Mouse (Mus musculus): Measurements from ENCODE around the gene Slc10a1.

The Slc10a1 gene

GRCm38 (mm10) chr12:80968605-80969004, at the start of gene Slc10a1:
Gene Slc10a1 (minus strand): TSS chr12:80968705.
- WGBS: 88% methylated on average over 5 of the region's 5 CpGs

DNA sequence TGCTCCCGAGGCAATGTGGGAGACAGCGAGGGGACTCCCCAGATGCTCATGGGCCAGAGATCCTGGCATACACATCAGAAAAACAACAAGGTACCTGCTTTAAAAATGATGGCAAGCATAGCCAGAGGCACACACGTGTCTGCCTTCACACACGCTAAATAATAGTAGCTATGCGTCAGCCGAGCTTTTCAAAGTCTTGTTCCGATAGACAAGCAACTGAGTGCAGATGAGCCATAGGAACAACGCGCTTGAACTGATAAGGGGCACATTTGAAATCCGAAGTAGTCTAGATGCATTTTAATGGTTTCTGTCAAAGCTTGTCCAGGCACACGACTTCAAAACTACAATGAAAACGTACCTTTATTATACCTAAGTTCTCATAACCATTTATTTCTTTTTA, 49.1 kb upstream of the Slc10a1 start:
- 95% methylated on average over 12 of the region's 12 CpGs for WGBS

- 86% methylated on average over 11 of the region's 11 CpGs for WGBS
Observed at GRCm38 (mm10) chr12:81013496-81013895, 45.0 kb upstream of the Slc10a1 start.

DNA sequence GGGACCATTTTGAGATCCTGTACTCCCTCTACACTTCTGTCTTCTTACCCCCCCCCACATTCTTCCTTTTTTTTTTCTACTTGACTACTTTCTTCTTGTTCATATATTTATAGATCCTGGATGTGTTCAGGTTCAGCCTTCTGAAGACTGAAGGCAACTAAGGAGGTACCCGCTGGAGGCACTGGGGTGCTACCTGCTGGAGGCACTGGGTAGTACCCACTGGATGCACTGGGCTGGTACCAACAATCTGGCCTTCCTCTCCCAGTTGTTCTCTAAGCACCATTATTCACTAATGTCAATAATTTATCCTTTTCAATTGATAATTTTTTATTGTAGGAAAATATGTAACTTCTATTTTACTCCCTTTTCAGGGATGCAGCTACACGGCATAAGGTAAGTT, 43.5 kb upstream of the Slc10a1 start:
- WGBS: 93% methylated on average over 2 of the region's 2 CpGs

- WGBS: 20% methylated on average over 3 of the region's 3 CpGs
Observed at GRCm38 (mm10) chr12:81009813-81010212, 41.3 kb upstream of the Slc10a1 start.

- WGBS: 42% methylated on average over 13 of the region's 13 CpGs
Observed at GRCm38 (mm10) chr12:81002841-81003635, 34.5 kb upstream of the Slc10a1 start.

DNA sequence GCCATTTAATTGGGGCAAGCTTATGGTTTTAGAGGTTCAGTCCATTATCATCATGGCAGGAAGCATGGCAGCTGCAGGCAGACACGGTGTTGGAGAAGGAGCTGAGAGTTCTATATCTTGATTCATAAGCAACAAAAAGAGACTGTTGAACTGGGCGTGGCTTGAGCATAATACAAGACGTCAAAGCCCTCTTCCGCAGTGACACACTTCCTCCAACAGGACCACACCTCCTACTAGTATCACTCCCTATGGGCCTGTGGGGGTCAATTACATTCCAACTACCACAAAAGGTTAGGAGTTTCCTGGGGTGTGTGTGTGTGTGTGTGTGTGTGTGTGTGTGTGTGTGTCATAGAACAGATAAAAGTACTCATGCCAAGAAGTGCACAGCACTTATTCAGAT, 32.4 kb upstream of the Slc10a1 start:
- WGBS: 80% methylated on average over 4 of the region's 4 CpGs

GRCm38 (mm10) chr12:80998528-80999221, 30.2 kb upstream of the Slc10a1 start:
- 7% methylated on average over 33 of the region's 33 CpGs for WGBS

DNA sequence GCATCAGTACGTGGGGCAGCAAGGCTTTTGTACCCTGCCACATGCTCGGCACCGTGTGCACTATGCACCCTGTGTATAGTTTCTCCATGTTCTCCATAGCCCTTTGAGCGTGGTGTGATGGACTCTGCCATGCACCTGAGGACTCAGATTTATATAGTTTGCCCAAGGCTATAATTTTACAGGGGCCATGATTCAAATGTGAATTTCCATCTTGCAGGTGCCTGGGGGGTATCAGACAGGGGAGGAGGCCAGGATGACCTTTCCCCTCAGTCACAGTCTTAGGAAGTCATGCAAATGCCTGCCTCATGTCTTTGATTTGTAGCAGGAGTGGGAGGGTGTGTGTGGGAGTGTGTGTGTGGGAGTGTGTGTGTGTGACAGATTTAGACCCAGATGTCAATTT, 29.1 kb upstream of the Slc10a1 start:
- WGBS: 89% methylated on average over 4 of the region's 4 CpGs

GRCm38 (mm10) chr12:80995326-80995725, 26.8 kb upstream of the Slc10a1 start:
- WGBS: 90% methylated on average over 4 of the region's 4 CpGs

- WGBS: 91% methylated on average over 1 of the region's 1 CpGs
Observed at GRCm38 (mm10) chr12:80993773-80994172, 25.3 kb upstream of the Slc10a1 start.

DNA sequence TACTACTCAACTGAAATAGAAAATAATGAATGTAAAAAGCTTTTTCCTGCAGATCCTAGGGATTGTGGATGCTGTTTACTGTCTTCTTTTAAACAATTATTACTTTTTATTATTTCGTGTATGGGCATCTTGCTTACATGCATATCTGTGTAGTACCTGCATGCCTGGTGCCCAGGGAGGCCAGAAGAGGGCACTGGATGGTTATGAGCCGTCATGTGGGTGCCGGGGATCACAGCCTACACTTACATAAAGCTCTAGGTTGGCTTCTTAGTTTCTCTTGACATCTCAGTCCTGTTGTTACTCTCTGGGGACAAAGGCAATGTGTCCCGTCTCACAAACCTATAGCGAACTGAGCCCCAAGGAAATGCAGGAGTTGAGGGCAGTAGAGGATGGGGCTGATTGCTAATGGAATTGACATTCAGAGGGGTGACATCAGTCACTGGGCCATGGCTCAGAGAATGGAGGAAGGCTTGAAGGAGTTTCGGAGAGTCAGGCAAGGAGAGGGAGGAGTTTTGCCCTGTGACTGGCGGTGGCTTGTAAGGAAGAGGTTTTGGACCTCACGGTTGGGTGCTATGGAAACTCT, 24.1 kb upstream of the Slc10a1 start:
- 82% methylated on average over 8 of the region's 8 CpGs for WGBS

DNA sequence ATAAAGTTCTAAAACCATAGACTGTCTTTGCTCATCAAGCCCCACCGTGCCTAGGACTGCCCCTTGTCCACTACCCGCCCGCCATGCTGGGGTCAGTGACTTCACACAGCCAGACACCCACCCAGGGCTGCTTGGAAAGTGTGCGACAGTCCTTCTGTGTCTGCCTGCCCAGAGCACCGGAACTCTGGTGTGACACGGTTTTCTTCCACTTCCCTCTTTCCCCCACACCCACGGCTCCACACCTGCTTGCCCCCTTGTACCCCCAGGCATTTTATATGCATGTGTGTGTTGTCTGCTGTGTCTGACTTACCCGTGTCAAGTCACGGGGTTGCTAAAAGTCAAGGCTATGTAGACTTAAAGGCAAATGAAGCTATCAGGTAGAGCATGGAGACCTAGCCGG, 23.3 kb upstream of the Slc10a1 start:
- 88% methylated on average over 10 of the region's 10 CpGs for WGBS

- 67% methylated on average over 13 of the region's 13 CpGs for WGBS
Observed at GRCm38 (mm10) chr12:80990901-80991445, 22.5 kb upstream of the Slc10a1 start.

- 88% methylated on average over 3 of the region's 3 CpGs for WGBS
Observed at GRCm38 (mm10) chr12:80988286-80988685, 19.8 kb upstream of the Slc10a1 start.

DNA sequence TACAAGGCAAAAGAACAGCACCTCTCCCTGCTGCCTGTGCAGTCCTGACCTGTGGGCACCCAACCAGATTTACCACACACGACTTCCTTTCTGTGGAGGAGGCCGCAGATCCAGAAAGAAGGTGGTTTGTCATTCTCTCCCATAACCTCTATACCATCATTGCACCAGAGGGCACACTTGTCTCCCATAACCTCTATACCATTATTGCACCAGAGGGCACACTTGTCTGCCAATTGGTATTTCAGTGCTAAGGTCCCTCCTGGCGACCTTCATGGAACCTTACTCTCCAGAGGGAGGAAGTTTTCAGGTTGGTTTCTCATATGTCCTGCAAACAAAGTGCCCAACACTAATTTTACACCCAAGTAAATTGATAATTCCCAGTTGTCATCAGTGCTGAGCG, 18.1 kb upstream of the Slc10a1 start:
- 85% methylated on average over 4 of the region's 4 CpGs for WGBS

DNA sequence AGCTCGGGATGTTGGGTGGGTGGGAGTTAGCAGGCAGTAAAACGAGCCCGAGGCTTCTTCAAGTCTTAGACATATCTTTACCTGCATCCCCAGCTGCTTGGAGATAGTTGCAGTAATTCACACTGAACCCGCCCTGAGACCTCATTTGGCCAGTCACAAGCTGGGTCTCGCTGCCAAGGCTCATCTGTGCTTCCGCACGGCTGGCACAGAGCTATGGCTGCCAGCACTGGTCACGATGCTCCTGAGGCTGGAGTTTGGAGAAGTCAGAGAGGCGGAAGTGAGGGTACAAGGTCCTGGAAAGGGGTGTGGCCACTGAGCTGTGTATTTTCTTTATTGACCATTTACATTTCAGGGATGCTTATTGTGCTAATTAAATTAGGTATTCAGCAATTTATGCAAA, 15.2 kb upstream of the Slc10a1 start:
- 39% methylated on average over 9 of the region's 9 CpGs for WGBS

DNA sequence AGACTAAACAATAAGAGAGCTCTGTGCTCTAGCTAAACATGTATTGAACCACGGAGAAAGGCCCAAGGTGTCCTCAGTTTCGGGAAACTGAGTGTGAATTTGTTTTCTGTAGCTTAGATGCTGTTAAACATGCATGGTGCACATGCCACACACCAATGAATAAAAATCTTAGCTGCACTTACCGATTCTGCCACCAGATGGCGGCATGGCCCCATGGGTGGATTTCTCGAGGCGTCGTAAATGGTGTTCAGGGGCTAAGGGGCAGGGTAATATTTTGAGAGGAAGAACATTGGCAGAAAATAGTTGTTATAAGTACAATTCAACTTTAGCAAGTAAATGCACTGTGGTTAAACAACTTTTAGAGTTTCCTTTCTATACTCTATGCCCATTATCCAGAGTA, 13.8 kb upstream of the Slc10a1 start:
- whole genome bisulfite sequencing: 0% methylated on average over 7 of the region's 7 CpGs

DNA sequence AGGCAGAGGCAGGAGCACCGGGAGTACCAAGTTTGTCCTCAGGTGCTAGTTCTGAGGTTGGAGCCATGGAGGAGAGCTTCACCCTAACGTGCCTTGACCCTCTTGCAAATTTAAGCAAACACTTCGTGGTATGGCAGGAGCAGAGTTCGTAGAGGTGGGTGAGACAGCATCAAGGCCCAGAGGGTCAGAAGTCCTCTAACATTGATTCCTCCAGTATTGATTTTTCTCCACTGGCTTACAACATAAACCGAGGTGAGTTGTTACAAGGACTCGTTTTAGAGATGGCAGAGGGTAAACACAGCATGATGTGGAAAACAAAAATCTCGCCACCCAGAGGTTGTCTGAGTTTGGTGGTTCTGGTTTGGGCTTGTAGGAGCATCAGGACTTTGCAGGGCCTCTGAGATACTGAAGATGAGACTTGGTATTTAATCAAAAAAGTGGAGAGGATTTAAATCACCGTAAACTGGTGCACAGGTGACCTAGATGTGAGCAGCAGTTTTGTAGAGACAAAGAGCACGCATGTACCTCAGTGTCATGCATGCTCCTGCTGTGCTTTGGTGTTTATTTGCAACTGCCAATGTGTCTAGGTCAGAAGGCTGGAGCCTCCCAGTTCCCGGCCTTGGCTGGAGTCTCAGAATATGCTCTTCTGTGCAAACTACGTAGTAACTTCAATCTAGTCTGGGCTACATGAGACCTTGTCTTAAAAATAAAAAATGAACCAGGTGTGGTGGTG, 7.6 kb upstream of the Slc10a1 start:
- WGBS: 91% methylated on average over 11 of the region's 11 CpGs

DNA sequence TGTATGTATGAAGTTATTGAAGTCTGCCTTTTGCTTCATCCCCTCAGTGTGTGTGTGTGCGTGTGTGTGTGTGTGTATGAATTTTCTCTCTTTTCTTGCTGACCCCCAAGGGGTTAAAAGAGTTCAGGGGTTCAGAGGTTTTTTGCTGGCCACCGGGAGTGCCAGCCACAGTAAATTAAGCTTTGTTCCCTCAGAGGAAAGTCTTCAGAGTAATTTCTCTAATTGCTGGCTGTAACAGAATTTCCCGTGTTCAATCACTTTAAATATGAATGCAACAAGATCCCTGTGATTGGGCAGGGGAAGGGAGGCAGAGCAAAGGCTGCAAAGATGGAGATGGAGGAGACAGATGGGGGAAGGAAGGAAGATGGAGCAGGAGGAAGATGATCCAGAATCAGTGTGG, 3.3 kb upstream of the Slc10a1 start:
- 36% methylated on average over 3 of the region's 3 CpGs for WGBS

DNA sequence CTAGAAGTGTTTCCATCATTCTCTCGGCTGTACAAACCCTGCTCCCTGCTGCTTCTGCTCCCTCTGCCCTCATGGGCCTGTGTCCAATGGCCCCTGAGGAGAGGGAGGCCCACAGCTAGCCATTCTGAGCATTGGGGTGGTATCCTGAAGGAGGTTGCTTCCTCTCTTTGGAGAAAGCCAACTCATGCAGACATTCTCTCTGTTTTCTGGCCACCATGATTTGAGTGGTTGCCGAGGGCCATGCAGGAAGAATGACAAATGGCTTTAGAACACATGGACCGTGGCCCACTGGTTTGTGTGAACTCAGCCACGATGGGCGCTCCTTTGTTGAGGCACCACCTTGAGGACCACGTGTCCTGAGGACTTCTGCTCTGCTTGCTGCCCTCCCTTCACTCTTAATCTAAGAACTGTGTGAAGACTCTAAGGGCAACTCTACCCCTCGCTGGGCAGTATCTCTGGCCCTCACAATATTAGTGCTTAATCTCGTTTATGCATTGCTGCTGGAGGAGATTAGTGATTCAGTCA, 1.7 kb upstream of the Slc10a1 start:
- WGBS: 73% methylated on average over 8 of the region's 8 CpGs

GRCm38 (mm10) chr12:80967918-80968317, 587 bp downstream of the Slc10a1 start:
- 93% methylated on average over 9 of the region's 9 CpGs for WGBS
